In the genomic region with DNA sequence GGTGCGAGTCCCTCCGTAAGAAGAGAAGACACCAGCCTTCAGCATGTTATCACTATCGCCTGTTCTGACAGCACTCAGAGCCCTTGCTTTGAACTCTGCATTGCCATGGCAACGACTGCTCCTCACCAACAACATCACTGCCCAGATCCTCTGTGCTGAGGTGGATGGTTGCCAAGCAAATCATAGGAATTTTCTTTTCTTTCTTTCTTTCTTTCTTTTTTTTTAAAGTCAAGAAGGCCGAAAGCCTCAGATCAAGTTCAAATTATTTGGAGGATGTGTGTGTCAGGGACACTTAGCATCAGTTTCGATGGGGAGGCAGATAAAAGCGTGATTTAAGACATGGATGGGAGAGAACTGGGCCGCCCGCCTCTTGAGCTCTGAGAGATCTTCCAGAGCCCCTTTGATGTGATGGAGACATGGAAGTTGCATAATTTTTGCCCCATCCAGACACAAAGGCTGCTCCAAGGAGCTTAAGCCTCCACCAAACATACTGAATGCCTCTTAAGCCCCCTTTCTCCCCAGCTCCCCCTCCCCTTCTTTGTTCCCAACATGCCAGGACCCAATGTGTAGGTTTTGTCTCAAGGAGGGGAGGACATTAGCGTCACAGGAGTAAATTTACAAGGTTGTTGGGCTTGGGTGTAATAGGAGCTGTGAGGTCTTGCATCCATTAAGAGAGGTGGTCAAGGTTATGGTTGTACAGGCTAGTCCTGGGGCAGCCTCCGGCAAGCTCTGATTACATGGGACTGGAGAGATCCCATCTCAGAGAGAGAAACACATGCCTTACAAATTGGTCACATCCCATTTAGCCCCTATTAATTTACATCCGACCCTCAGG, we compare ENCODE assay signal across 9 mouse cellular contexts.
A peak's percentile ranks its signal among the peaks of the same experiment; 100 is the strongest.
DNase-seq lines count a peak whose midpoint lies in the region; ATAC-seq and TF ChIP-seq lines count a peak whose summit lies in the region.
"Had no signal": no experiment of that assay in that cellular context is flagged by ENCODE, and none has a peak within 500 bp of the region (broad histone marks: within the 10 kb centered on the region; RNA-seq: fewer than 3 reads in every experiment).

No protein-coding gene starts in this region.

- no peak overlapping the region for H3K9ac ChIP-seq in kidney, embryonic 14.5 days (ENCODE audit: low read depth, low read length)
- 0 out of 2 replicates have a peak overlapping the region, but pooled peaks have one; percentile 8 for H3K9ac ChIP-seq in midbrain, embryonic 16.5 days (ENCODE audit: low read depth, low read length)
- H3K9ac ChIP-seq: liver, embryonic 13.5 days had no signal

- H3K4me1 ChIP-seq in kidney, embryonic 14.5 days (ENCODE audit: control insufficient read depth, insufficient read depth, low read length): peaks cover 60% of the 10 kb centered on the region
- H3K4me1 ChIP-seq in forebrain, embryonic 10.5 days: peaks cover 52% of the 10 kb centered on the region
- peaks cover 32% of the 10 kb centered on the region for H3K4me1 ChIP-seq in midbrain, embryonic 16.5 days (ENCODE audit: control insufficient read depth, insufficient read depth, low read length)
- no peaks in the 10 kb centered on the region for H3K4me1 ChIP-seq in thymus, adult 2 months (replicated peaks; ENCODE audit: control insufficient read depth, insufficient read depth, low read length)
- H3K4me1 ChIP-seq: liver, embryonic 13.5 days had no signal

- TF ChIP-seq POLR2A in thymus, adult 2 months (IDR thresholded peaks at IDR 0.05; ENCODE audit: control insufficient read depth, extremely low read depth, insufficient read depth, low read length, poor library complexity): no peak

- intact Hi-C loops in heart, postnatal 36 days (cut with DNase I): no loop called here

- H3K4me2 ChIP-seq in kidney, embryonic 14.5 days (replicated peaks; ENCODE audit: low read depth, low read length): no peak overlapping the region
- no peak overlapping the region for H3K4me2 ChIP-seq in midbrain, embryonic 16.5 days (ENCODE audit: low read length)
- H3K4me2 ChIP-seq: liver, embryonic 13.5 days had no signal

- no peaks in the 10 kb centered on the region for H3K36me3 ChIP-seq in kidney, embryonic 14.5 days (ENCODE audit: control insufficient read depth, insufficient read depth, low read length)
- no peaks in the 10 kb centered on the region for H3K36me3 ChIP-seq in forebrain, embryonic 10.5 days (replicated peaks)
- H3K36me3 ChIP-seq in midbrain, embryonic 16.5 days (ENCODE audit: control insufficient read depth, insufficient read depth, low read length): no peaks in the 10 kb centered on the region
- no peaks in the 10 kb centered on the region for H3K36me3 ChIP-seq in thymus, adult 2 months (ENCODE audit: control insufficient read depth, insufficient read depth, low read length)
- H3K36me3 ChIP-seq: liver, embryonic 13.5 days had no signal

- no peaks in the 10 kb centered on the region for H3K27me3 ChIP-seq in kidney, embryonic 14.5 days (ENCODE audit: control insufficient read depth, insufficient read depth, low read length)
- peaks cover 76% of the 10 kb centered on the region for H3K27me3 ChIP-seq in forebrain, embryonic 10.5 days (ENCODE audit: poor library complexity, severe bottlenecking)
- no peaks in the 10 kb centered on the region for H3K27me3 ChIP-seq in midbrain, embryonic 16.5 days (ENCODE audit: control insufficient read depth, insufficient read depth, low read depth, low read length)
- H3K27me3 ChIP-seq in thymus, adult 2 months (ENCODE audit: control insufficient read depth, insufficient read depth, low read length): no peaks in the 10 kb centered on the region

- no peak overlapping the region for H3K4me3 ChIP-seq in kidney, embryonic 14.5 days (ENCODE audit: low read length)
- H3K4me3 ChIP-seq in forebrain, embryonic 10.5 days: no peak overlapping the region
- no peak overlapping the region for H3K4me3 ChIP-seq in midbrain, embryonic 16.5 days (ENCODE audit: low read depth, low read length)
- no peak overlapping the region for H3K4me3 ChIP-seq in thymus, adult 2 months (ENCODE audit: control insufficient read depth, insufficient read depth, low read length)
- H3K4me3 ChIP-seq: liver, embryonic 13.5 days had no signal

- no peak for DNase-seq in kidney, adult 9 months
- peak; percentile 44 for DNase-seq in forebrain, embryonic 10.5 days (ENCODE audit: extremely low spot score, low spot score)
- DNase-seq in kidney, postnatal 25 days: peak; percentile 25 to 41
- DNase-seq in spleen, adult 18-20 months: no peak
- DNase-seq in thymus, adult 2 months: no peak
- no peak for DNase-seq in heart, postnatal 36 days
- DNase-seq: liver, embryonic 13.5 days had no signal

- ATAC-seq in kidney, embryonic 14.5 days (ENCODE audit: low FRiP score, low TSS enrichment): peak; percentile 83
- peak; percentile 86 for ATAC-seq in midbrain, embryonic 16.5 days

- WGBS in kidney, embryonic 14.5 days: 28% methylated on average over 12 of the region's 12 CpGs
- WGBS in forebrain, embryonic 10.5 days: 63% methylated on average over 12 of the region's 12 CpGs
- WGBS in midbrain, embryonic 16.5 days: 11% methylated on average over 12 of the region's 12 CpGs
- WGBS in thymus, adult 2 months: 89% methylated on average over 12 of the region's 12 CpGs

- H3K9me3 ChIP-seq in kidney, embryonic 14.5 days (ENCODE audit: control insufficient read depth, low read length): no peaks in the 10 kb centered on the region
- H3K9me3 ChIP-seq in forebrain, embryonic 10.5 days: no peaks in the 10 kb centered on the region
- no peaks in the 10 kb centered on the region for H3K9me3 ChIP-seq in midbrain, embryonic 16.5 days (replicated peaks; ENCODE audit: control insufficient read depth, low read length, poor library complexity, severe bottlenecking)
- H3K9me3 ChIP-seq: liver, embryonic 13.5 days had no signal

- peak overlapping the region; percentile 96 for H3K27ac ChIP-seq in kidney, embryonic 14.5 days (ENCODE audit: low read depth, low read length)
- peak overlapping the region; percentile 74 for H3K27ac ChIP-seq in forebrain, embryonic 10.5 days
- H3K27ac ChIP-seq in midbrain, embryonic 16.5 days (ENCODE audit: low read length): peak overlapping the region; percentile 81
- no peak overlapping the region for H3K27ac ChIP-seq in thymus, adult 2 months (ENCODE audit: control insufficient read depth, insufficient read depth, low read length)
- H3K27ac ChIP-seq: liver, embryonic 13.5 days had no signal

- TF ChIP-seq CTCF in thymus, adult 2 months (IDR thresholded peaks at IDR 0.05; ENCODE audit: borderline replicate concordance, control insufficient read depth, extremely low read depth, insufficient read depth, low read length, poor library complexity): no peak

Comparison
In these comparisons a context has a peak if more than half of its experiments do, and no peak if none do; other contexts are left out.
1. DNase-seq: peak in forebrain, embryonic 10.5 days (single experiment) and kidney, postnatal 25 days (2 of 2); none in kidney, adult 9 months (single experiment), spleen, adult 18-20 months (0 of 2), thymus, adult 2 months (single experiment) and heart, postnatal 36 days (0 of 2).